In genomic region chr16:92457594-92457993, GRCm38 (mm10) we compare ENCODE assay signal across 8 mouse cellular contexts. TPM values are rescaled to one million over a fixed set of nuclear protein-coding genes. Genes with fewer than 3 reads are reported as not detected.
DNase-seq lines count a peak whose midpoint lies in the region; ATAC-seq lines count a peak whose summit lies in the region.

No protein-coding gene starts in this region.

- no peak overlapping the region for H3K4me2 ChIP-seq in heart, embryonic 12.5 days
- no peak overlapping the region for H3K4me2 ChIP-seq in kidney, embryonic 14.5 days (replicated peaks; ENCODE audit: low read depth, low read length)
- H3K4me2 ChIP-seq in liver, embryonic 13.5 days, result no peak overlapping the region

- DNase-seq in B cell, adult 2 months, result peak; percentile 62 to 64
- DNase-seq in adrenal gland, adult 2 months, result peak; percentile 60
- peak; percentile 85 for DNase-seq in embryo, embryonic 11 days
- peak; percentile 60 for DNase-seq in liver, embryonic 13.5 days
- DNase-seq in neural tube, embryonic 10.5 days (ENCODE audit: extremely low spot score, low spot score), result peak; percentile 72
- DNase-seq in thymus, postnatal 14 days, result peak; percentile 43

- no peak overlapping the region for H3K27ac ChIP-seq in heart, embryonic 12.5 days (ENCODE audit: poor library complexity, severe bottlenecking)
- no peak overlapping the region for H3K27ac ChIP-seq in kidney, embryonic 14.5 days (ENCODE audit: low read depth, low read length)
- H3K27ac ChIP-seq in liver, embryonic 13.5 days, result peak overlapping the region; percentile 6; the same call in 1 of the 2 replicates

- peaks cover 7% of the 10 kb centered on the region for H3K36me3 ChIP-seq in heart, embryonic 12.5 days
- no peaks in the 10 kb centered on the region for H3K36me3 ChIP-seq in kidney, embryonic 14.5 days (ENCODE audit: control insufficient read depth, insufficient read depth, low read length)
- H3K36me3 ChIP-seq in liver, embryonic 13.5 days, result 0 out of 2 replicates have a peak, but pooled peaks cover 5% of the 10 kb centered on the region

- WGBS in heart, embryonic 12.5 days, result 19% methylated on average over 7 of the region's 7 CpGs
- 30% methylated on average over 7 of the region's 7 CpGs for WGBS in kidney, embryonic 14.5 days
- WGBS in liver, embryonic 13.5 days (ENCODE audit: insufficient replicate concordance), result 16% methylated on average over 7 of the region's 7 CpGs

- peaks cover 25% of the 10 kb centered on the region for H3K27me3 ChIP-seq in heart, embryonic 12.5 days (replicated peaks)
- no peaks in the 10 kb centered on the region for H3K27me3 ChIP-seq in kidney, embryonic 14.5 days (ENCODE audit: control insufficient read depth, insufficient read depth, low read length)
- no peaks in the 10 kb centered on the region for H3K27me3 ChIP-seq in liver, embryonic 13.5 days

- H3K4me1 ChIP-seq in heart, embryonic 12.5 days (replicated peaks), result peaks cover 16% of the 10 kb centered on the region
- H3K4me1 ChIP-seq in kidney, embryonic 14.5 days (ENCODE audit: control insufficient read depth, insufficient read depth, low read length), result no peaks in the 10 kb centered on the region
- H3K4me1 ChIP-seq in liver, embryonic 13.5 days (replicated peaks), result peaks cover 17% of the 10 kb centered on the region

- H3K9ac ChIP-seq in heart, embryonic 12.5 days, result no peak overlapping the region
- no peak overlapping the region for H3K9ac ChIP-seq in kidney, embryonic 14.5 days (ENCODE audit: low read depth, low read length)
- no peak overlapping the region for H3K9ac ChIP-seq in liver, embryonic 13.5 days

- ATAC-seq in heart, embryonic 12.5 days (ENCODE audit: insufficient number of reproducible peaks, low FRiP score), result peak; percentile 60
- peak; percentile 18; the same call in 1 of the 2 replicates for ATAC-seq in kidney, embryonic 14.5 days (ENCODE audit: low FRiP score, low TSS enrichment)
- peak; percentile 89 for ATAC-seq in liver, embryonic 13.5 days (ENCODE audit: low read depth)

- no peak overlapping the region for H3K4me3 ChIP-seq in heart, embryonic 12.5 days
- no peak overlapping the region for H3K4me3 ChIP-seq in kidney, embryonic 14.5 days (ENCODE audit: low read length)
- H3K4me3 ChIP-seq in liver, embryonic 13.5 days (replicated peaks), result no peak overlapping the region

- H3K9me3 ChIP-seq in heart, embryonic 12.5 days (replicated peaks), result no peaks in the 10 kb centered on the region
- H3K9me3 ChIP-seq in kidney, embryonic 14.5 days (ENCODE audit: control insufficient read depth, low read length), result no peaks in the 10 kb centered on the region
- no peaks in the 10 kb centered on the region for H3K9me3 ChIP-seq in liver, embryonic 13.5 days (replicated peaks)

RNA-seq across cellular contexts. Expression of gene Rcan1, which starts 13.1 kb away (rescaled TPM):
- 10 to 100 TPM; 15.8 to 23.2 TPM for total RNA-seq in adrenal gland, adult 2 months (2021)
- polyA plus RNA-seq in adrenal gland, adult 2 months (2012; rRNA removed), result 4.7 and 5.4 TPM in 2 replicates
- polyA plus RNA-seq in heart, embryonic 12.5 days (2016; fragmentation: Nextera tagmentation; extraction: Ambion mirVana), result 148 and 153 TPM in 2 replicates
- polyA plus RNA-seq in kidney, embryonic 14.5 days (2014; fragmentation: Nextera tagmentation; extraction: Ambion mirVana), result 14.7 and 23.0 TPM in 2 replicates
- polyA plus RNA-seq in liver, embryonic 13.5 days (2015; fragmentation: Nextera tagmentation; extraction: Ambion mirVana), result 9.4 and 11.4 TPM in 2 replicates

RNA-seq across cellular contexts. Expression of gene Clic6, which starts 27.9 kb away (rescaled TPM):
- under 1 TPM in 1 of 2 experiments, not detected in 1; 0.55 TPM for total RNA-seq in adrenal gland, adult 2 months (2021)
- 0.08 and 0.21 TPM in 2 replicates for polyA plus RNA-seq in adrenal gland, adult 2 months (2012; rRNA removed)
- 1.7 and 1.8 TPM in 2 replicates for polyA plus RNA-seq in heart, embryonic 12.5 days (2016; fragmentation: Nextera tagmentation; extraction: Ambion mirVana)
- polyA plus RNA-seq in kidney, embryonic 14.5 days (2014; fragmentation: Nextera tagmentation; extraction: Ambion mirVana), result 2.0 and 3.8 TPM in 2 replicates
- polyA plus RNA-seq in liver, embryonic 13.5 days (2015; fragmentation: Nextera tagmentation; extraction: Ambion mirVana), result 0.61 and 0.70 TPM in 2 replicates

Comparison
In these comparisons a context has a peak if more than half of its experiments do, and no peak if none do; other contexts are left out.
1. ATAC-seq: peak in every context shown above with its lines; median percentile 89 in liver, embryonic 13.5 days; 60 in heart, embryonic 12.5 days; 18 in kidney, embryonic 14.5 days.